Mouse (Mus musculus) induced T-regulatory cell, adult 2 months (primary cell): Measurements from ENCODE around the gene Supt6.

Source experiments
- DNase-seq: peaks from one replicate; pipeline ENCODE4 v3.0.0-alpha.2; 2012; ENCODE audit warnings: low read depth

Gene Supt6

DNA sequence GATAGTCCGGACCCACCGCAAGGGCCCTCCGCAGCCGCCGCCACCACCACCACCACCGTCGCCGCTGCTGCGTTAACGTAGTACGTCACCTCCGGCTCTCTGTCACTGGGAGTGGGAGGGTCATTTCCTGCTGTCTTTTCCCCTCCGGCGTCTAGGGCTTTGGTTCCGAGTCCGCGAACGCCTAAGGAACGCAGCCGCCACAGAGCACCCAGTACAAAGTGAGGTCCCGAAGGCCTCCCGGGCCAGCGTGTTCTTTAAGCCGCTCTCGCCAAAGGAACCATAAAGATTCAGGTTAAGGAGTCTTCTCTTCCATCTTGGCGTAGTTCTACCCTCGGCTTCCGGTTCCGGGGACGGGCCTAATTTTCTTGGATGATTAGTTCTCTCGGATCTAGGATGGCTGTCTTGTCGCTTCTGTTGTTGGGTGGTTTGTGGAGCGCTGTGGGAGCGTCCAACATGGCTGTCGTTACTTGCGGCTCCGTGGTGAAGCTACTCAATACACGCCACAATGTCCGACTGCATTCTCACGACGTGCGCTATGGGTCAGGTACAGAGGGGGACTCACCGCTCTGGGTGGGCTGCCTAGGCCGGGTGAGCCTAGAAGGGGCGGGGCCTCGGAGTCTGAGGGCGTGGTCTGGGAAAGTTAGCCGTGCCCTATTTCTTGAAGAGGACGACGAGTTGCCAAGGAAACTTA is at the start of gene Supt6, which contains the start of gene Sdf2:
TSS of gene Supt6 (minus strand) at position 361 of the 691 bp plus-strand sequence.
TSS of gene Sdf2 (plus strand) at position 120 of the 691 bp plus-strand sequence.
- DNase-seq = peak; percentile 97

DNA sequence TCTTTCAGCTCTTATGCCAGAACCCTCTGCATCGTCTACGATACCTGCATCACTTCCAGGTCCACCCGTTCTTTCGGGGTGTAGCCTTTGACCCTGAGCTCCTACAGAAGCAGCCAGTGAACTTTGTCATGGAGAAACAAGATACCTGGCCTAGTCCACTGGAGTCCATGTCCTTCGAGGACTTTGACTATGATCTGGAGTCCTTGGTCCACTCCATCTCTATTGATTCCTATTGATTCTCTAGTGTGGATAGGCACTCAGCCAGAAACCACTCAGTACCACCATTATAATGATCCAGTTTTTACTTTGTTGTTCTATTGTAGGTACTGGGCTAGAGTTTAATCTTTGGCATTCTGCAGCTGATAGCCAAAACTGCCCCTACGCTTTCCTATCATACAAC is 48.8 kb upstream of the Supt6 start:
- no peak for DNase-seq

DNA sequence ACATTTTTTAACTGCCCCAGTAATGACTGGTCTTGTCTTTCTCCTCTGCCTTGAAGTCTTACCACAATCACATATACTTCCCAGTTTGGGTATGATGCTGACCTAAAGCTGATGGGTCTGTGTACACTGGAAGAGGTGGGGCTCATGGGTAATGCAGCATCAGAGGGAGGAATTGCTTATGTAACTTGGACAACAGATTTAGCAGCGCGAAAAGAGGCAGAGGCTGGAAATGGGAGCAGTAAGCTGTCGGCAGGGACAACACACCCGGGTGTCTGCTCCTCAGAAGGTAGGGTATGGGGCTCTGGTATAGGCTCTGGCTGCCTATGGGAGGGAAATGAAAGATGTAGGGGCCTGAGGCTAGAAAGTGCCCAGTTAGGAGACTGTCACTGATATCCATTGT is 44.9 kb upstream of the Supt6 start, which contains the start of gene BC030499:
TSS of gene BC030499 (plus strand) at position 188 of the 400 bp plus-strand sequence.
- no peak for DNase-seq

DNA sequence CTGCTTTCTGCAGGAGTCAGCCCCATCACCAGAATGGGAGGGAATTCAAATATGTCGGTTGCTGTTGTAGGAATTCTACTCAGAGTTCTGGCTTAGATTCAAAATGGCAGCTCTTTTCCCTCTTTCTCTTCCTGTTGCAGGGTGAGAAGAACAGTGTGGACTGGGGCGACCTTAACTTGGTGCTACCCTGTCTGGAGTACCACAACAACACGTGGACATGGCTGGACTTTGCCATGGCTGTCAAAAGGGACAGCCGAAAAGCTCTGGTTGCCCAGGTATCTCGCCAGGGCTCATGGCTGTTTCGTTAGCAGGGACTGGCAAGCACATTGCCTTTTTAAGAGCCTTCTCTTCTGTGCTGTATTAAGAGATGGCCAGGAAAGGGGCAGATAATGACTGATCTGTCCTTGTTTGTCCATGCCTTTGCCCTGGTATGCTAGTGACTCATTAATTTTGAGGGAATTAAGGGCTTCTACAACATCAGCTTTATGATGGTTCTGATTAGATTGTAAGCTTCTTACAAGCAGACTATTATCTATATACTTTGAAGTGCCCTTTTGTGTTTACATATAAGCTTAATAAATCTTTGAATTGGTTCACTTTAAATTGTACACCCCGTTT is 43.5 kb upstream of the Supt6 start:
- DNase-seq = no peak

DNA sequence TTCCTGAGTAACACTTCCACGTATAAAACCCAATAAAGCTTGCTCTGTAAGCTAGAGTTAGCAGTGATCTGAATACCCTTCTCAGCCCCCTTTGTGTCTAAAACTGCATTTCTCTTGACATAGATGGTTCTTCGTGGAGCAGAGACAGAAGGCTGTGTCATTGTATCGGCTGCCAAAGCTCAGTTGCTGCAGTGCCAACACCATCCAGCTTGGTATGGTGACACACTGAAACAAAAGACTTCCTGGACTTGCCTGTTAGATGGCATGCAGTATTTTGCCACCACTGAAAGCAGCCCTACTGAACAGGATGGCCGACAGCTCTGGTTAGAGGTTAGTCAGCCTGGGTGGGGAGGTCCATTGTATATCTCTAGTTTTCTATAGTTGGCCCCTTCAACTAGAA is 33.8 kb upstream of the Supt6 start:
- no peak for DNase-seq

DNA sequence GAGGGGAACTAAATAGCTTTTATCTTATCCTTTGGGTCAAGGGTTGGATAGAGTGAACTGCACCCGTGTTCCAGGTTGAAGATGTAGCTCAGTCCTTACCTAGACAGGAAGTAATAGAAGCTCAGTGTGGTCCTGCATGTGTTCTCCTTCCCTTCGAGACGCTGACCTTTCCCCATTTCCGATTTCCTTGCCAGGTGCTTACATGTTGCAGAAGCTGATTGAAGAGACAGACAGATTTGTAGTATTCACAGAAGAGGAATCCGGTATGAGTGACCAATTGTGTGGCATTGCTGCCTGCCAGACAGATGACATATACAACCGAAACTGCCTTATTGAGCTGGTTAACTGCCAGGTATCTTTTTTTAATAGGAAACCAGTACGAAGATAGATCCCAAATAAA is 33.1 kb upstream of the Supt6 start:
- no peak for DNase-seq

DNA sequence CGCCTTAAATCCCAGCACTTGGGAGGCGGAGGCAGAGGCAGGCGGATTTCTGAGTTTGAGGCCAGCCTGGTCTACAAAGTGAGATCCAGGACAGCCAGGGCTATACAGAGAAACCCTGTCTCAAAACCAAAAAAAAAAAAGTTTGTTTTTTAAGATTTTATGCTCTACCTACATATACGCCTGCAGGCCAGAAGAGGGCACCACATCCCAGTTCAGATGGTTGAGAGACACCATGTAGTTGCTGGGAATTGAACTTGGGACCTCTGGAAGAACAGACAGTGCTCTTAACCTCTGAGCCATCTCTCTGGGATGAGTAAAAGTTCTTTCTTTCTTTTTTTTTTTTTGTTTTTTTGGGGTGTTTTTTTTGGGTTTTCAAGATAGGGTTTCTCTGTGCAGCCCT is 30.4 kb upstream of the Supt6 start:
- peak; percentile 38 for DNase-seq

DNA sequence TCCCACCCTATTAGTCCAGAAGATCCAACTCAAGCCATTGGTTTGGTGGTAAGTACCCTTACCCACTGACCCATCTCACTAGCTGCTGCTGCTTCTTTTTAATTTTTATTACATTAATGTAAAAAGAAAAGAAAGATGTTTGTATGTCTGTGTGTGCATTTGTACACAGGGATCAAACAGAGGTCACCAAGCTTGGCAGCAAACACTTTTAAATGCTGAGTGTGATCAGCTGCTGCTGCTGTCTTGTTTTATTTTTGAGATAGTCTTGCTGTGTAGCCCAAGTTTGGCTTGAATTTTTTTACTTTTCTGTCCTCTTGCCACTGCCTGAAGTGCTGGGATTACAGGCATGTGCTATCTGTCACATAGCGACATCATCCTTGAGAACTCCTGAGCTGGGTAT is 29.8 kb upstream of the Supt6 start:
- DNase-seq = no peak

DNA sequence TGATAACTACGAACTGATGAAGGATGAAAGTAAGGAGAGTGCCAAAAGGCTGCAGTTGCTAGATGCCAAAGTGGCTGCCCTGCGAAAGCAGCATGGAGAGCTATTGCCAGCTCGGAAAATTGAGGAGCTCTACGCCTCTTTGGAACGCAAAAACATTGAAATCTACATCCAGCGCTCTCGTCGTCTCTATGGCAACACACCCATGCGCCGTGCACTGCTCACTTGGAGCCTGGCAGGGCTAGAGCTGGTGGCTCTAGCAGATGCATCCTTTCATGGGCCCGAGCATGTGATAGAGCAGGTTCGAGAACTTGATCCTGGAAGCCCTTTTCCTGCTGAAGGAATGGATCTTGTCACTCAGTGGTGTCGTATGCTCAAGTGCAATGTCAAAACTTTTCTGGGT is 26.2 kb upstream of the Supt6 start:
- no peak for DNase-seq

DNA sequence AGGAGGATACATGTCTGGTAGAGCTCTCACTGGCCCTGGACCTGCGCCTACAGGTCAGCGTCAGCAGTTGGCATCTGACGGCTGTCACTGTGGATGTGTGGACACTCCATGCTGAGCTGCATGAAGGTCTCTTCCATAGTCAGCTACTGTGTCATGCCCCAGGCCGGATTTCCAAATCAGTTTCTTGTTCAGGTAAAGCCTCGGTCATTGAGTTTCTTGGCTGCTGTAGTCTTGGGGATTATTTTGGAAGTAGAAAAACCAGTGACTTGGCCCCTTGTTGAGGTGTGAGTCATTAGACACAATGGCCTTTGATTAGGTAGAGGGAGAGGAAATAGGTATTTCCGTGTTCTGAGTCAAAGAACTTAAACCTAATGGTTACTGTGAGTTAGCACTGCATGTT is 19.8 kb upstream of the Supt6 start:
- no peak for DNase-seq

DNA sequence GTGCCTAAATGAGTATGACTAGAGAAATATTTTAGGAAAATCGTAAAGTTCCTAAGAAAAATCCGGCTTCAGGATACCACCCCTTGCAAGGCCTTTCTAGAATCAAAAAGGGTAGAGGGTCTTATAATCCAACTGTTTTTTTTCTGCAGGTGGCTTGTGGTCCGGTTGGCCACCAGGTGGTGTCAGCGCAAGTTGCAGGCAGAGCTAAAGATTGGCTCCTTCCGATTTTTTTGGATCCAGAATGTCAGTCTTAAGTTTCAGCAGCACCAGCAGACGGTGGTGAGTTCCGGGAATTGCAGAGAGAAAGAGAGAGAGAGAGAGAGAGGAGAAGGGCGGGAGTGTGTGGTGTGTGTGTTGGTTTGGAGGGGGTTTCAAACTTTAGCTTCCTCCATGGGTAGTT is 16.8 kb upstream of the Supt6 start:
- peak; percentile 77 for DNase-seq

DNA sequence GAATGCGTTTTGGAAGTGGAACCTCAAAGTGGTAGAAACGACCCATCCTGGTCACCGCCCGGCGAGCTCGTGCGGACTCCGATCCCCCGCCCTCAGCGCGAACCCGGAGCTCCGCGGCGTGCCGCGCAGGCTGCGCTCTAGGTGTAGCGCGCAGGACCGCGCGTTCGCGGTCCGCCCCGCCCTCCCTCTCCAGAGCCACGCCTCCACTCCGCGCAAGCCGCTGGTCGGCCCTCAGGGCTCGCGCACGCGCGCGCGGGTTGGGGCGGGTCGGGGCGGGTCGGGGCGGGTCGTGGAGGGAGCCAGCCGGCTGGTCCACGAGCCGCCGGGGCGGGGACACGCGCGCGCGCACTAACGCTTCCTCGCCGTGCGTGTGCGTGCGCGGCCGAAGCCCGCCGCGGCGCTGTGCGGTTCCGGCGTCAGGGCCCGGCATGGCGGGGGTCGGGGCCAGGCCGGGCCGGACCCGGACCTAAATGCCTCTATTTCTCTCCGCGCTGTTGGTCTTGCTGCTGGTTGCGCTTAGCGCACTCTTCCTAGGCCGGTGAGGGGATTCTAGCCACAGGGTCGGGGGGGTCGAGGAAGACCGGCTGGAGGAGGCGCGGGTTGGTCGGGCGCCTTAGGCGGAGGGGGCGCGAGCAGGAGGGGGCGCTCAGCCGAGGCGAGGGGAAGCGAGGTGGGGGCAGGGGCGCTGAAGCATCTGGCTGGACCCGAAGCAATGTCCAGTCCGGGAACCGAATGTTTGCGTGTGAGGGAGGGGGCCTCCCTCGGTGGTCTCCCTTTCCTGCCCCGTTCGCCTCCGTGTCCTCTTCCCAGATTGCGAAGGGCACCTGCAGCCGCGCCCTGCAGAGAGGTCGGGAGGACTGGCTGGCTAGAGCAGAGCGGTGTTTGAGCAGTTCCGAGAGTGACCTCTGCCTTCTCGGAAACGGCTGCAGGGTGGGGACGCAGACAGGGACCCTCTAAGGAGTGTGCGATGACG is 15.9 kb upstream of the Supt6 start, which contains the start of gene 2610507B11Rik:
TSS of gene 2610507B11Rik (plus strand) at position 373 of the 973 bp plus-strand sequence.
- peak; percentile 96 for DNase-seq

DNA sequence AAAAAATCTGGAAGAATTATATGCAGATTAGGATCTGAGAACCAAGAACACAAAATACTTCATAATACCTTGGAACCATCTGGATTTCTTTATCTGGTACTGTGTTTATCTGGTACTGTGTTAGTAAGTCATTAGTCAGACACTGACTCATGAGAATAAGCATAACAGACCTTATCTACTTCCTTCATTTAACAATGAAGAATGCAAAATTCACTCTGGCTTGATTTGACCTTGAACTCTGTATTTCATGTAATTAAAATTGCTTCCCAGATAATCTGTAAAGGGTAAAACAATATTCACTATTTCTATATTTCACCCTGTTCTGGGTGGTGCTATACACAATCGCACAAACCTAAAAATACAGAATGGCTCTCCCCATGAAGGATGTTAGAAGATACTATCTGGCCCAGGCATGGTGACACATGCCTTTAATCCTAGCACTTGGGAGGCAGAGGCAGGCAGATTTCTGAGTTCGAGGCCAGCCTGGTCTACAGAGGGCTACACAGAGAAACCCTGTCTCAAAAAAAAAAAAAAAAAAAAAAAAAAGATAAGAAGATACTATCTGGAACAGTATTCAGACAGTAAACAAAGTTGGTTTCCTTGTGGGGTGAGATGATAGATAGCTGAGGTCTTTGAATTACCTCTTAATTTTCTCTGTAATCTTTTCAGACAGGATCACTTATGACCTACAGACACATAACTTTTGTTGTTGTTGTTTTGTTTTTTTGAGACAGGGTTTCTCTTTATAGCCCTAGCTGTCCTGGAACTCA is 14.9 kb upstream of the Supt6 start:
- DNase-seq = peak; percentile 58

DNA sequence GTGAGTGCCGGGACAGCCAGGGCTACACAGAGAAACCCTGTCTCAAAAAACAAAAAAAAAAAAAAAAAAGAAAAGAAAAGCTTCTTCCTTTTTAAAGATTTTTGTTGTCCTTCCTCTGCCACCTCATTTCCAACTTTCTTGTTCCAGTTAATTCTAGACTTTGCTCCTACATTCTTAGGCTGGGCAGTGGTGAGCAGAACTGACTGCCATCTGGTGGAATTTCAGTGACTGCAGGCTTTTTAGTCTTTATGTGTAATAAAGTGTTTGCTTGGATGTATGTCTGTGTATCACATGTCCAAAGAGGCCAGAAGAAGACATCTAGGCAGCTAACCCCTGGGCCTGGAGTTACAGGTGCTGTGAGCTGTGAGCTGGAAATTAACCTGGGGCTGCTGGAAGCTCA is 10.8 kb upstream of the Supt6 start:
- DNase-seq = no peak

DNA sequence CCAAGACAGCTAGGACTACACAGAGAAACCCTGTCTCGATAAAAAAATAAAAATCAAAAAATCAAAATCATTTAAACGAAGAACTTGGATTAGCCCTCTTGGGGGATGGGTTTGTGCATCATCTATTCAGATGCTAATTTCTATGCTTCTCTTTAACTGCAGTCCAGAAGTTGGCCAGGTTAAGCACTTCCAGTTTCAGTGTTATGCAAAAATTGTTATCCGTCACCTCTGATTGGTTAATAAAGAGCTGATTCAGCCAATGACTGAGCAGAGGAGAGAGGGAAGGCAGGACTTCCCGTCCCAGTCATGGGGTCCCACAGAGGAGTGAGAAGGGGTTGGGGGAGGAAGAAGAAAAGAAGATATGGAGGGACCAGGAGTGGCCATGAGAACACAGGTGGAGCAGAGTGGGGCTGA is 1.9 kb upstream of the Supt6 start:
- no peak for DNase-seq

DNA sequence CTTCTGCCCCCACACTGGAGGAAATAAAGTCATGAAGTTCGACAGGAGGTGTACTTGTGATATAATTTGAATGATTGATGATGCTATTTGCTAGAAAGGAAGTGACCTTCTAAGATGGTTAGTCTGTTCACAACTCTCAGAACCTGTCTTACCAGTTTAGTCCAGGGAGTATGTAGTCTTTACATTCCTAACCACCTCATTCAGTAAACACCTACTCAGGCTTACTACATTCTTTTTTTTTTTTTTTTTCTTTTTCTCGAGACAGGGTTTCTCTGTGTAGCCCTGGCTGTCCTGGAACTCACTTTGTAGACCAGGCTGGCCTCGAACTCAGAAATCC is 1.2 kb upstream of the Supt6 start:
- no peak for DNase-seq

DNA sequence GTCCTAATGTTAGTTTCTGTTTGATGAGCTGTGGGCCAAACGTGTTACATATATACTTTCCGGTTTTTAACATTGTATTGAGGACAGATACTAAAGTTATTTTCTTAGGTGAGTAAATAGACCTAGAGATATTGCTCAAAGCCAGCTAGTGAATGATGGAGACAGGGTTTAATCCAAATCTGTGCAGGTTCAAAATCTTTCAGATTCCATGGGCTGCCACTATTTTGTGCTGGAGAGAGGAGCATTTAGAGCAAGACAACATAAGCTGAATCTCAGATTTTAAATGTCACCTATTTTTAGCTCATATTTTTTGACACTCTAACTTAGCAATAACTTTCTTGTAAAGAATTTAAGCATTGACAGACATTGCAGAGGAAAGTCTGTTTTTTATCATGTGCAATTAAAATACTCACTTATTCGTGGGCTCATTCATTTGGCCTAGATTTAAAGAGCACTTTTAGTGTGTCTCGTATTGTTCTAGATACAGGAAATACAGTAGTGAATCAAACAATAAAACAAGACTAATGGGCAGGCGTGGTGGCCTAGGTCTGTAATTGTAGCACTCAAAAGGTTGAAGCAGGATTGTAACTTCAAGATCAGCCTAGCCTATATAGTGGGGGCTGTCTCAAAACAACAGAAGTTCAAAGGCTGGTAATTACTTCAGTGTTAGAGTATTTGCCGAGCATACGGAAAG is 678 bp upstream of the Supt6 start:
- peak; percentile 61 for DNase-seq

DNA sequence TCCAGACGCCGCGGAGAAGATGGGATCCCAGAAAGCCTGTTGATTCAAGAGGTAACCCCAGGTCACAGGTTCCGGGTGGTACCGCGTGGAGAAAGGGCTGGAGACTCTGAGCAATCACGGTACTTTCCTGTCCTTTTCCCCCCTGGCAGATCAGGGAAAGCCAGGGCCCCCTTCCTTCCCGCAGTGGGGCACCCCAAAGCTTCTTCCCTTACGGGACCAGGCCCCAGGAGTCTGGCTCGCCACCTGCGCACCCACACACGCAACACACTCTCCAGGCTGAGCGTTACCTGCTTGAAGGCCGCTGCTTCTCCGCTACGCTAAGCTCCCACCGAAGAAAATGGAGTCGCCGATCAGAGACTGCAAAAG is 543 bp downstream of the Supt6 start:
- DNase-seq = no peak

DNA sequence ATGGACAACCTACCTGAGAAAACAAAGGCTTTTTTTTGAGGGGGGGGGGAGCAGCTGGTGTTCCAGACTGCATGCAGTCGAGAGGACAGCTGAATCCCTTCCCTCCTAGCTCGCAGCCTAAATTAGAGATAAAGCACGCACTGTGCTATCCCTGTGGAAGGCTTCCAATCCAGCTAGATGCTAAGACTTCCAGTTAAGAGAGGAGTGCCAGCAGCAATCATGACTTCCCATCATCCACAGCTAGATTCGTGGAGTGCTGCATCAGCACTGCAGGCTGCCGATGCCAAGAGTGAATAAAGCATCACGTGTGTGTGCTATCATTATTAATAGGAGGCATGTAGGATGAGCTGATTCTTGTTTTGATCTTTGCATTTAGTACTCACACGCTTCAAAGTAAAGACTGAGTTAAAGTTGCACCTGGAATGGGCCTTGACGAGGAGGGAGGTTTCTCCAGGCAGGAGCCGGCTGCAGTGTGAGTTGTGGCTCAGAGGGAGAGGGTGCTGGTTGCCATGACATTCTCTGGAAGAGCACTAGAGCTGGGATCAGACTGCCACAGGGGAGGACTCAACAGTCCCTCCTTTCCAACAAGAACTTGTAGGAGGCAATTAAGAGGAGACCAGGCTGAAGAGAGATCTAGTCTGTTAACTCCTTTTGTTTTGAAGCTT is 5.5 kb downstream of the Supt6 start:
- DNase-seq = no peak

DNA sequence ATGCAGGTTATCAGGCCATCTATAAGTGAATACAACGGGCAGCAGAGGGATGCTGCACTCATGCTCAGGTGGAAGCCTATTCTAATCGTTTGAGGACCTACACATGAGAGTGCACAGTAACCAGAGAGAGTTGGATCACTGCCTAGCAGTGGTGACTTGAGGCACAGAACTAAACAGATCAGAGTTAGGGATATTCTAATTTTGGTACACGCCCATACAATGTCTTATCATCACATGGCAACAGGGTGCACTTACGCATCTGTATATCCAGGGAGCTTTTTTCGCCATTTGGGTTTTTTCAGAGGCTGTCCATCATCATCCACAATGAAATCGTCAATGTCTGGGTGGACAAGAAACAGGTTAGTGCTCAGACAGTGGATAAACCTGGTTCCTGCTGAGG is 14.3 kb downstream of the Supt6 start:
- no peak for DNase-seq

DNA sequence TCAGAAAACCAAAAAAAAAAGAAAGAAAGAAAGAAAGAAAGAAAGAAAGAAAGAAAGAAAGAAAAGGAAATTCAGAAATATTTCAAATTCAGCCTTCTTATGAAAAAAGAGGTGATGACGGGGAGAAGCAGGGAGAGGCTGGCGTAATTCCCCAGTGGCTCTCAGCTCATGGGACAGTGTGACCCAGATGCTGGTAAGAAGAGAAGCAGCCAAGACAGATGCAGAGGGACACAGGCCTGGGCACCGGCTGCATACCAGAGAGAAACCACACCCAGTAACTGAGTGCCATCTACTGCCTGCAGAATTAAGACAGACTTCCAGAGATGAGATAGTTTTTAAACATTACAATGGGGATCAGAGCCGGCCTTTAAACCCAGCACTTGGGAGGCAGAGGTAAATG is 22.2 kb downstream of the Supt6 start:
- DNase-seq = no peak
